Mouse (Mus musculus) megakaryocyte-erythroid progenitor cell, adult 5-6 weeks (primary cell): Measurements from ENCODE around the gene Fam71f2. TPM values are rescaled to one million over a fixed set of nuclear protein-coding genes. Genes with fewer than 3 reads are reported as not detected.
A peak's percentile ranks its signal among the peaks of the same experiment; 100 is the strongest.

Source experiments
- ATAC-seq: replicated peaks from 2 replicates; pipeline ENCODE4 v1.8.0; 2016; ENCODE audit warnings: mild to moderate bottlenecking, inconsistent platforms; ENCODE audit not compliant: severe bottlenecking, poor library complexity, low FRiP score, low TSS enrichment
- total RNA-seq, 2 experiments: library from RNA; stranded (forward) in 1 of 2; stranded (reverse) in 1 of 2; fragments of 200-1000, 215-1000 nt in 1 of 2; fragments of >200 nt in 1 of 2; fragmentation: Nextera tagmentation in 1 of 2; gene quantifications; 2 replicates each; pipeline ENCODE4 v1.2.3; 2014 to 2017

Gene Fam71f2
- total RNA-seq, 2 experiments from 2014 or later = 8.3 TPM; not detected in 1

GRCm38 (mm10) chr6:29272312-29273072 is 6.9 kb upstream of the Fam71f2 start, which contains the start of gene Hilpda:
TSS of gene Hilpda (plus strand) at chr6:29272488.
- peak; percentile 99 for ATAC-seq

- no peak for ATAC-seq
These were observed 2.6 kb upstream of the Fam71f2 start for GRCm38 (mm10) chr6:29276746-29277145.

GRCm38 (mm10) chr6:29278513-29279267 is 703 bp upstream of the Fam71f2 start:
- peak; percentile 84 for ATAC-seq

DNA sequence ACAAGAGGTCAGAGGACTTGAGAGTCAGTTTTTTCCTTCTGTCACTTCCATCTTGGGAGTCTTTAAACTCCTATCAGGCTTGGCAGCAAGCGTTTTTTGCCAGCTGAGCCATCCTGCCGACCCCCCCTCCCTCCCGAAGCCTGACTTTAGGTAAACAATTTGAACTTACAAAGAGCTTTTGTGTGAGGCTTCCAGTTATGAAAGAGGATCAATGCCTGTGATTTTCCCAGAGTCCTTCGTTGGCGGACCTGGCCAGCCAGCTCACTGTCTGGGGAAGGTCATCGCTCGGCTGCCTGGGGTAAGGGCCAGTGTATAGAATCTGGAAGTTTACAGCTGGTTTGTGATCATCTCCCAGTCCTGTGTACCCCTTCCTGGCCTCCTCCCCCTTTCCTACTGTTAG is 1.3 kb downstream of the Fam71f2 start:
- ATAC-seq = no peak

DNA sequence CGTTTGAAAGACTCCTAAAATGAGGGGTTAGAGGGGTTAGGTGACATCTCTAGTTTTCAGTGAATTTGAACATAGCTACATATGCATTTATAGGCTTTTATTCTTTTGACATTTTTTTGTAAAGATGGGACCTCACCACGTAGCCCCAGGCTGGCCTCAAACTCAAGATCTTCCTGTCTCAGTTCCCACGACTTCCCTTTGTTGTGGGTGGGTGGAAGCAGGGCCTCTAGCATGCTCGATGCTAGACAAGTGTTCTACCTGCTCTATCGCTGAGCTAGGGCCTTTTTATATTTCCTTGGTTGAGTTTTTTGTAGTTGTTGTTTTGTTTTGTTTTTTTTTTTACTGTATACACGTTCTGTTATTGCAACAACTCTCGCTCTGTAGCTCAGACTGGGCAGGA is 7.5 kb downstream of the Fam71f2 start:
- ATAC-seq = no peak

DNA sequence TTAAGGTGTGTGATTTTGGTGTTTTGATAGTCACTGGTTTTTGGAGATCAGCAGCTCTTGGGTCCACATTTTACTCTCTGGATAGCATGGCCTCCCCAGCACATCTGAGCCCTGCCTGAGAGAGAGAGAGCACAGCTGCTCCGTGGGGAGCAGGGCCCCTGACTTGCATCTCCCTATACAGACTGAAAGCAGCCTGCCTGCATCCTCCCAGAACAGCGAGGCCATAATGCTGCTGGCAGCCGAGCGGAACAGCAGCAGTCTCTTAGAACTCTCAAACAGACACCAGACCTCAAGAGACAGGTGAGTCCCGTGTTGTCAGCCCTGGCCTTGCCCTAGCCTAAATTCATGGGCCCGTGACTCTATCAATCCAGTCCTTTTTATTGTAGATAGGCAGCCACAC is 8.1 kb downstream of the Fam71f2 start:
- ATAC-seq = no peak

GRCm38 (mm10) chr6:29287944-29288343 is 8.6 kb downstream of the Fam71f2 start:
- ATAC-seq = no peak

DNA sequence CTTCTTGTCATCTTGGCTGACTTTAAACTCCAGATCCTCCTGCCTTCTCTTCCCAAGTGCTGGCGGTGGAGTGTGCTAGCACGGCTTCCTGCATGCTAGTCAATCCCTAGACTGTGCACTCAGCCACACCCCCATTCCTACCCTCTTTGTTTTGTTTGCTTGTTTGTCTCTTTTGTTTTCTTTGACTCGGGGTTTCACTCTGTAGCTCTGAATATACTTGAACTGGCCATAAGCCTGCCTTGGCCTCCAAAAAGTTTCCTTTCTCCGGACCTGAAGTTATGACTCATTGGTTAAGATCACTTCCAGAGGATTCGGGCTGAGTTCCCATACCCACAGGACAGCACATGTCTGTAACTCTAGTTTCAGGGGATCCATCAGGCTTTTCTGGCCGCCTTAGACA is 9.3 kb downstream of the Fam71f2 start:
- no peak for ATAC-seq

DNA sequence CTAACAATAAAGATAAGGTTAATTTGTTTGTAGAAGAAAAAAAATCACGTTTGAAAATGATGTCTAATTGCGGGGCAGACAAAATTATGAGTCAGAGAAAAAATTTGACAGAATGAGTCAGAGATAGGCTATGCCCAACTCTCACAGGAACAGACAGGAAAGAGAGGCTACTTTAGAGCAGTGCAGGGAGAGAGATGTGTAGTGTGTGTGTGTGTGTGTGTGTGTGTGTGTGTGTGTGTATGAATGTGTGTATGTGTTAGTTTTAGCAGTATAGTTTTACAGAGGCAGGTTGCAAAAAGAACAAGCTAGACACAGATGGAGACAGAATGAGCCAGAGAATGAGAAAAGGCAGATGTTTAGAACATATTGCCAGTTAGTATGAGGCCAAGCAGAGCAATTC is 19.7 kb downstream of the Fam71f2 start:
- no peak for ATAC-seq

GRCm38 (mm10) chr6:29303251-29303650 is 23.9 kb downstream of the Fam71f2 start:
- ATAC-seq = no peak

DNA sequence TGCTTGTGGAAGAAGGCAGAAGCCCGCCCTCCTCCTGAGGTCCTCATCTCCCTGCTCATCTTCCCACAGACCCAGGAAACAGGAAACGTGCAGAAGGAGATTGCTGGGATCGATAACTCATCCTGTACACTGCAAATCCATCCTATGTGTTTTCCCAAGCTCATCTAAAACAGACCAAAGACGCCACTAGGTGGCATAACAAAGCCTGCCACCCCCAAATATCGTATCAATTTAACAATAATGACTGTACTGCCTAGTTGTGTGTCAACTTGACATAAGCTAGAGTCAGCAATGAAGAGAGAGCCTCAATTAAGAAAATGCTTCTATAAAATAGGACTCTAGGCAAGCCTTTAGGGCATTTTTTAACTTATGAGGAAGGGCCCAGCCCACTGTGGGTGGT is 24.3 kb downstream of the Fam71f2 start:
- ATAC-seq = no peak

GRCm38 (mm10) chr6:29305462-29305861 is 26.1 kb downstream of the Fam71f2 start:
- ATAC-seq = no peak

- ATAC-seq = no peak
These were observed 29.6 kb downstream of the Fam71f2 start for GRCm38 (mm10) chr6:29308846-29309605.

- ATAC-seq = no peak
These were observed 34.4 kb downstream of the Fam71f2 start for GRCm38 (mm10) chr6:29313690-29314202.

DNA sequence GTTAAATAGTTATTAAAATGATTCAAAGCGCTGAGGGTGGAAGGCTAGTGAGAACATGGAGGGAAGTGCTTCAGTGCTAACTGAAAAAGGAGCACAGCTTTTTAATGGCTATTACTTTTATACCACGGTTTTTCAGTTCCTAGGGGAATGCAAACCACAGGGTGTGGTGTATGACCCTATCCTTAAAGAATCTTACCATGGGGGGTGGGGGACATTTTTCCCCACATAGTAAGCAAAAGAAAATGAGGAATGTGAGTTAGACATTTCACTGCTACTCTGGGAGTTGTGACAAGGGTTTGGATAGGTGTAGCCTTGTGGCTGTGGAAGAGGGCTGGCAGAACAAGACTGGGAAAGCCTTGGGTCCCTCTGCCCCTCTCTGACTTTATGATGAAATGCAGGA is 37.9 kb downstream of the Fam71f2 start:
- ATAC-seq = no peak

- no peak for ATAC-seq
These were observed 38.5 kb downstream of the Fam71f2 start for GRCm38 (mm10) chr6:29317941-29318340.

DNA sequence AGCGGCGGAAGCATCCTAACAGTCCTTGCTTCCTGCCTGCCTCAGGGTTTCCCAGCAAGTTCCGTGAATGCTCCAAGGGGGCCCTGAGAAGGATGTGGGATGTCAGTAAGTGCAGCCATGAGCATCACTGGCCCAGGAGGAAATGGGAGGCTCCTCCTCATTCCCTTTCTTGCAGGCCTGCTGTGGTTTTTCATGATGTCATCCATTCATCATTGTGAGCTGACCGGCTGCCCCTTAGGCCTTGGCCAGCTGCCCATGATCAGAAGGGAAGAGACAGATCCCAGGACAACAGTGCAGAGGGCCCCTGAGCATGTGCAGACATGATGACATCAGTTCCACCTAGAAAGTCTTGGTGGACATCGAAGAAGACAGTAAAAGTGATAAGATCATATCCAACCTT is 39.5 kb downstream of the Fam71f2 start, which contains the start of gene Fam71f1:
TSS of gene Fam71f1 (plus strand) at position 262 of the 400 bp plus-strand sequence.
- no peak for ATAC-seq

DNA sequence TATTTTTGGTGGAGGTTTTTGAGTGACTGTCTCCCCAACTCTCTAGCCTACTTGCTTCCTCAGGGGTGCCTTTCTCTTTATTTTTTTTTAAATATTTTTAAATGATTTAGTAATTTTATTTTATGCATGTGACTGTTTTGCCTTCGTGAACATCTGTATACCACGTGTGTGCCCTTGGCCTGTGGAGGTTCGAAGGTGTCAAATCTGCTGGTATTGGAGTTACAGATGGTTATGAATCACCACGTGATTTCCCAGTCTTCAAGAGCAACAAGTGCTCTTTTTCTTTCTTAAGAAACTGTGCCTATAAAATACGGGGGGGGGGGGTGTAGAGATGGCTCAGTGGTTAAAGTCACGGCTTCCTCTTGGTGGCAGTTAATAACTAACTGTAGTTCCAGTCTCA is 42.2 kb downstream of the Fam71f2 start:
- ATAC-seq = no peak

DNA sequence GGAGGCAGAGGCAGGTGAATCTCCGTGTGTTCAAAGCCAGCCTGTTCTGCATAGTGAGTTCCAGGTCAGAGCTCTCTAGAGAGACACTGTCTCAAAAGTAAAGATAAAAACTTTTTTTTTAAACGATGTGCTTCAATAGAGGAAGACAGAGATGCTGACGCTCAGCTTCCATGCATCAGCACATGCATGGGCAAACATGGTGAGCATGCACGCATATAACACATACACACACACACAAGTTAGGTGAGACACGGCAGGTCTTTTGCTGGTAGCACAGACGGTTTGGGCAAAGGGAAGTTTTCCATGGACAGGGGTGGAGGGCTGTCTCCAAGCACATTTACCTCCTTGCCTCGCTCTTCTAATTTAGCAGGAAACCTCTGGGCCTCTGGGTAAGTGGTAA is 42.8 kb downstream of the Fam71f2 start:
- no peak for ATAC-seq

- ATAC-seq = no peak
These were observed 43.3 kb downstream of the Fam71f2 start for GRCm38 (mm10) chr6:29322735-29323134.
